Mouse (Mus musculus) gastrocnemius, postnatal 36 days (tissue): ENCODE measurements around the gene Acyp1. TPM values are rescaled to one million over a fixed set of nuclear protein-coding genes. Genes with fewer than 3 reads are reported as not detected.

Experiments
- DNase-seq, 2 experiments: peaks; one replicate each; pipeline ENCODE4 v3.0.0; 2022
- intact Hi-C: fragments of 180-260 bp; cut with DNase I; formaldehyde crosslinking; loops from one replicate; pipeline ENCODE4 v1.15.1; 2025
- microRNA-seq, 2 experiments: library from miRNA; unstranded; fragments of <30 nt; microRNA quantifications; one replicate each; pipeline ENCODE4 v1.2.0; 2021
- total RNA-seq, 2 experiments: library from RNA; stranded (reverse); gene quantifications; 2 replicates each; pipeline ENCODE4 v1.2.3; 2021

Acyp1 gene
- total RNA-seq, 2 experiments from 2014 or later = 38.0 to 38.6 TPM

GRCm38 (mm10) chr12:85262489-85262888 lies 25.7 kb downstream of the Acyp1 start:
- intact Hi-C loops = no loop called here
- DNase-seq = no peak

- DNase-seq = no peak
Observed at GRCm38 (mm10) chr12:85257008-85257639, 31.1 kb downstream of the Acyp1 start.

GRCm38 (mm10) chr12:85256074-85256751 lies 32.0 kb downstream of the Acyp1 start:
- intact Hi-C loops = no loop called here
- no peak for DNase-seq

More at GRCm38 (mm10) chr12:85257008-85257639, 31.1 kb downstream of the Acyp1 start:
- intact Hi-C loops = no loop called here

- no peak for DNase-seq
- intact Hi-C loops = no loop called here
Observed at GRCm38 (mm10) chr12:85252083-85252482, 36.2 kb downstream of the Acyp1 start.

- DNase-seq = no peak
- intact Hi-C loops = no loop called here
Observed at GRCm38 (mm10) chr12:85237553-85237952, 50.7 kb downstream of the Acyp1 start.

GRCm38 (mm10) chr12:85233376-85234358 lies 54.6 kb downstream of the Acyp1 start:
- no peak for DNase-seq
- intact Hi-C loops = loop anchor here (5.0 kb wide), 1 partner anchor 66 kb away; no protein-coding TSS in a partner anchor

GRCm38 (mm10) chr12:85227876-85228599 lies 60.2 kb downstream of the Acyp1 start:
- intact Hi-C loops = no loop called here
- no peak for DNase-seq

- intact Hi-C loops = no loop called here
- peak in 1 of 2 experiments; percentile 38 for DNase-seq
Observed at GRCm38 (mm10) chr12:85227227-85227626, 61.0 kb downstream of the Acyp1 start.

Small RNAs within 50 kb of the gene (microRNA-seq; reads per million reads assigned to microRNA genes)
- gene Mir6938 = 0 to 0.36 reads per million in 2 experiments

Other genes with a start within 250 kb of the Acyp1 start
- 1 to 10 TPM; 1.1 to 2.2 TPM for gene Prox2, start 177.7 kb downstream of the Acyp1 start, total RNA-seq
- 100 to 1,000 TPM; 286 to 336 TPM for gene Dlst, start 177.6 kb downstream of the Acyp1 start, total RNA-seq
- 1 to 10 TPM in 1 of 2 experiments, under 1 TPM in 1; 0.64 to 1.1 TPM for gene Rps6kl1, start 137.2 kb downstream of the Acyp1 start, total RNA-seq
- 1 to 10 TPM; 1.2 to 1.9 TPM for gene Pgf, start 110.6 kb downstream of the Acyp1 start, total RNA-seq
- 10 to 100 TPM; 51.0 to 54.7 TPM for gene Eif2b2, start 69.0 kb downstream of the Acyp1 start, total RNA-seq
- gene Mlh3, start 17.8 kb downstream of the Acyp1 start, total RNA-seq = 1 to 10 TPM; 6.5 to 7.0 TPM
- 1 to 10 TPM in 1 of 2 experiments, under 1 TPM in 1; 0.72 to 1.0 TPM for gene Zc2hc1c, start 153 bp upstream of the Acyp1 start, total RNA-seq
- 100 to 1,000 TPM in 1 of 2 experiments, 10 to 100 TPM in 1; 86.2 to 105 TPM for gene Nek9, start 50.9 kb upstream of the Acyp1 start, total RNA-seq
- gene Tmed10, start 86.4 kb upstream of the Acyp1 start, total RNA-seq = 100 to 1,000 TPM; 103 to 110 TPM
- 10 to 100 TPM in 1 of 2 experiments, 1 to 10 TPM in 1; 7.2 to 13.7 TPM for gene Fos, start 185.5 kb upstream of the Acyp1 start, total RNA-seq